Mouse (Mus musculus) spleen, postnatal 10 days (tissue): ENCODE results near the gene Mrpl46.

Experiments used
- DNase-seq, 2 experiments: peaks; one replicate each; pipeline ENCODE4 v3.0.0; 2021 to 2022; ENCODE audit warnings: low spot score in 2 of 2

The Mrpl46 gene

GRCm38 (mm10) chr7:78767929-78768531 lies 15.3 kb downstream of the Mrpl46 start:
- no peak for DNase-seq

DNA sequence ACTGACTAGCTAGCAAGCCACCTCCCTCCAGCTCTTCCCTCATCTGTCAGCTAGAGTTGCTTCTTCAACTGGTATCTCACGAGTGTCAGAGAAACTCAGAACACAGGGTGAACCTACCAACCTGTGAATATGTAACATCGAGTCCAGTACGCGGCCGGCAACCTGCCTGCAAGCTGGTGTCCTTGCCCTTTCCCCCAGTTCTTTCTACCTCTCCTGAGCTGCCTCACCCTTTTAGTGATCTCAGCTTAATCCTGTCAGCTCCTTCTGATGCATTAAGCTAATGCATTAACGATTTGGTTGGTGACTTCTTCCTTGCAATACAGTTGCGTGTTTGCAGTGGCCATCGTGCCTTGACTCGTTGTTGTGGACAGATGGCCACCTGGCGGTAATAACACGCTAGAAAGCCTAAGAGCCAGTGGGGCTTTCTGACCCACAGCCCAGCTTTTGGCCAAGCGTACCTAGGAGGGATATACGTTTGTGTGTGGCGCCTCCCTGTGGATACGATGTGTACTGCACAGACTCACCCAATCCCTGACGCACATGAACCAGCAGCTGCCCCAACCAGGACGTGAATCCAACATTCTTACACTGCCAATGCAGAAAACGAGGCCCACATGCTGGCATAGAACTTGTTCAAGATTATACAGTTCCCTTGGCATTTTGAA lies 17.2 kb downstream of the Mrpl46 start:
- DNase-seq, result peak; percentile 50 to 80

DNA sequence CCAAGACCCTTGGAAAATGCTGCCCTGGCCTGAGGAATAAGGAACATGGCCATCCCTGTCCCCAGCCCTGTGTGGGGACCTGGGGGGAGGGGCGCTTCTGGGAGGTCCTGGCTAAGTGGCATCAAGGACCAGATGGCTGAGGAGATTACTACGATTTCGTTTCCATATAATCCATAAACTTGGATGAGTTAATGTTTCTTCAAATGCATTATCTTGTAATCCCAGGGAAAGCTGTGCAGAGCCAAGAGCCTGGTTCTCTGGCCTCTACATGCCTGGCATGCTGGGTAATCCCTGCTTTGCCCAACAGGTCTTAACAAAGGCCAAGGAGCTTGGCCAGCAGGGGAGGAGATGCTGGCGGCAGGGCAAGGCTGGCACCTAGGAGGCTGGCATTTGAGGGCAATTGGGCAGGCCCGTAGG lies 18.1 kb downstream of the Mrpl46 start:
- DNase-seq, result no peak

- DNase-seq, result no peak
Measured at GRCm38 (mm10) chr7:78763801-78764200, 19.5 kb downstream of the Mrpl46 start.

DNA sequence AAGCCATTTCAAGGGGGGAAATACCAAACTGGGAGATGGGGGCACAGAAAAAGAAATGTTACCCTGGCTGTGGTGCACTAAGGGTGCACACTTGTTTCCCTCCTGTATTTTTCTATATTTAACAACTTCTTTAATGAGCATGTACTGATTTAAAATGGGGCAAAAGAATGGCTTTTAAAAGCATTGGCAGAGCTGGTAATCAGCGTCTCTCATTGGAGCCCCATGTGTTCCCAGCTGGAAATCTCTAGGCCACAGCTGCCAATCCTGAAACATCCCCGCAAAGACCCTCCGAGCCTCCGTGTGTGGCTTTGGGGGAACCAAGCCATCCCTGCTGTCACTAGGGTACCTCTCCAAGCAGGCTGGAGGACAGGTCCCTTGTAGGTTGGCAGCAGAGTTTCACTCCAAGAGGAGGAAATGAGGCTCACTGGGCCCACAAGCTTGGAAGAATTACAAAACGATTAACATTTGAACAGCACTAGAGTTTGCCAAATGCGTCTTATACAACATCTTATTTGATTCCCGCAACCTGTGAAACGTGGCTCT lies 28.8 kb downstream of the Mrpl46 start:
- no peak for DNase-seq

DNA sequence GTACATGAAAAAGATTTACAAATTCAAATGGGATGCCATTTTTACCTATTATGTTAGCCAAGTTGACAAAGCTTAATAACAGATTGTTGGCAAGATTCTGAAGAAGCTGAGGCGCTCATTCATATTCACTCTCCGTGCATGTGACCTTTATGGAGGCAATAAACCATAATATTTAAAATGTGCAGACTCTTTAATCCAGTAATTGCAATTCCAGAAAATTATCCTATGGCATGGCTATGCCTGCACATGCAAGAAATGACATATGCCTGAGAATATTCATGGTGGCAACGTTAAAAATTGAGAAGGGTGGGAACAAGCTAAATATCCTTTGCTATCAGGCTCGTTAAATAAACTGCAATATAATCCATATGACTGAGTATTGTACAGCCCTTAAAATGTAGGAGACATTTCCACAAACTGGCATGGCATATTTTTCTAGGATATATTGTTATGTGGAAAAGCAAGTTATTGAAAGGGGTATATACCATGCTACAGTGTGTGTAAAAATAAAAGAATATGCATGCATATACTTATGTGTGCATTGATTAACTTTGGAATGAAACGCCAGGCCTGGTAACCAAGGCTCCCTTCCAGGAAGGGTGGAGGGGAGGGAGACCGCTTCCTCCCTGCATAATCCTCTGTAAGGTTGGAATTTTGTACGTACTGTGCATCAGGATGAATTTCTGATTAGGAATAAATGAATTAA lies 29.4 kb downstream of the Mrpl46 start:
- DNase-seq, result no peak

- no peak for DNase-seq
Measured at GRCm38 (mm10) chr7:78752961-78753360, 30.4 kb downstream of the Mrpl46 start.

GRCm38 (mm10) chr7:78743731-78744385 lies 39.5 kb downstream of the Mrpl46 start:
- no peak for DNase-seq

DNA sequence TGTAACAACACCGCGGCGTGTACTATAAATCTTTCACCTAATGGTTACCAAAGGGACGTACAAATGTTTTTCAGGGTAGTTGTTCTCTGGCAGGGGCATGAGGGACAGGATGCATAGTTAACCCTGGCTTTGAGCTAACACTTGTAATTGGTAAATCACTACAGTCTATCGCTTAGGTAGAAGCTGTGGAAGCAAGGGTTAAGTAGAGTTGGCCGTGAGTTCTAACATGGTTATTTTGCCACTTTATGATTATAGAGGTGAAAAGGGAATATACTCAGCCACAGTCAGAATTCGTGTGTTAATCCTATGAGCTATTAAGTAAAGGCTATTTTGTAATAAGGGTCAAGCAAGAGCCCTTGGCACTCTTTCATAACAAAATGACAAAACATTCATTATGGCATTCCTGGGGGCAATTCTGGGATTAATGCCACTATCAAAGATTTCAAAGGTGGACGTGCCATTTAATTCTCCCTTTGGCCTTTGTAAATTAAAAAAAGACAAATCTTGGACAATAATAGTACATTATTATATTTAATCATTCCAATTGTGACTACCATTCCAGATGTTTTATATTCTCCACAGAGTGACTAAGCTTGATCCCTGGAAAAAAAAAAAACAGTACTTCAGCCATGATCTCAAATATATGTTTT lies 43.9 kb downstream of the Mrpl46 start:
- DNase-seq, result no peak

- no peak for DNase-seq
Measured at GRCm38 (mm10) chr7:78737614-78738210, 45.6 kb downstream of the Mrpl46 start, which contains the start of gene Ntrk3. TSS of gene Ntrk3 (minus strand) at chr7:78738012.

DNA sequence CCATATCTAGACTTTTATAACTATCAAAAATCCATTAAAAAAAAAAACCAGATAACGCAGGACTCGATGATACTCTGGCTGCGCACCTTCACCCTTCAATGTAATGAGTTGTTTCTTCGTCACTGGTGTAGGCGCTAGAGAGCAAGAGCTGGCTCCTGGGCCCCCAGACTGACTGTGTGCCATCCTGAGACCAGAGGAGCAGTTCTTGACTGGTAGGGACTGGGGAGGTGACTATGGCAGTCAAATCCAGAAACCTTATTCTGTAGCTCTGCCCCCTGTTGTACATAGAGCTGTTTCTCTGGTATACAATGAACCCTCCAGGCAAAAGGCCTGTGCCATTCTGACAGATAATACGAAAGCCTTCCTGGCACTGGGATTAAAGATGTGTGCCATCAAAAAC lies 46.1 kb downstream of the Mrpl46 start:
- DNase-seq, result no peak

DNA sequence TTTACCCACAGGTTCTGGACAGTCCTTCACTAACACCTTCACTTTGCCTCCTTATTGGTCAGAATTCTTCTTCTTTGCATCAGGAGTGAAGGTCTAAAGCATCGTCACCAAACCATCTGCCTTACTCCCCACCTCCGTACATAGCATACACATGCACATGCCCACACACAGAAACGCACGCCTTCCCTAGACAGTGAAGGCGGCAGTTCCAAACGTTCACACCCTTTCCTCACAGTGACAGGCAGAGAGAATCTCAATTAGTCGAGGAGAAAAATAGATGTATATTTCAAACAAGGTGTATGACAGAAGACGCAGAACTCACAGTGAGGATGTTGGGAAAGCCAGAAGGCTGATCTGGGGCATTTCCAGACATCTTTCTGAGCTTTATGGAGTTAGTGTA lies 51.9 kb downstream of the Mrpl46 start:
- no peak for DNase-seq
